Mouse (Mus musculus): Measurements from ENCODE around the gene Qrich2. TPM values are rescaled to one million over a fixed set of nuclear protein-coding genes. Genes with fewer than 3 reads are reported as not detected.
A peak's percentile ranks its signal among the peaks of the same experiment; 100 is the strongest.
"Not testable (repeated sequence)": the region's sequence is repeated elsewhere in the genome, so short reads cannot be mapped to it uniquely, and the experiment has no call there.

Gene Qrich2
- total RNA-seq, 2 experiments from 2014 or later, result not detected

DNA sequence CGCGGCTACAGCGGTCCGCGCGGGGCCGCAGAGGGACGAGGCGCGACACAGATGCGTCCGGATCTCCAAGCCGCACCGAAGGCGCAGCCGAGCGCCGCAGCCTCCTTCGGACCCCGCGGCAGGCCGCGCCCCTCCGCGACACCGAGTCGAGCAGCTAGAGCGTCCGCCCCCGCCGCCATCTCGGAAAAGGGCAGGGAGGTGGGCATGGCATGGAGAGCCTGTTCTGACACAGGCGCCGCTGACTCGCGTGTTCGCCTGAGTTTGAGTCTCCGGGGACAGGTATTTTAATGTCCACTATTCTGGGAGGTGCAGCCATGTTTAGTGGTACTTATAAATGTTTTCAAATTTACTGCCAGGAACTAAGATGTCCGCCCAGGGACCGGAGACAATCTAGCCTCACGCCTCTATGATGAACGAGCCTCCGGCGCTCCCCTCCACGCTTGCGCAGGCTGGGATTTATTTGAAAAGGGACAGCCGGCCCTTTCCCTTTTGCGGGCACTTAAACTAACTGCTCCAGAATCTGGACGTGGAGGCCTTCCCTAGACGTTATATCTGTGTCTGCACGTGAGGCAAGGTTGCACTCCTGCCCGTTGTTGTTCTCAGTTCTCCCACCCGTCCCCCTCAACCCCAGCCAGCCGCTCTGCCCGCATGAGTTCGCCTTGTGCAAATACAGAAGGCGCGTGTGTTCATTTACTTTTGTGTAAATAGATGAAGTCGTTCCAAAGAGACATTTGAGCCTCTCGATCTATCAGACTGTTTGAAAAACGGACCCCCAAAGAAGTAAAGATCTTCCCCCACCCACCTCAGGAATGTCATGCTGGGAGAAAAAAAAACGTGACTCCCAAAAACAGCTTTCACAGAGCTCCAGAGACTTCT, 24.4 kb upstream of the Qrich2 start:
- intact Hi-C loops (cut with DNase I), result loop anchor here (5.0 kb wide), 1 partner anchor 42 kb away; the partner anchor contains the start of gene Sphk1
- DNase-seq (ENCODE audit: low spot score in 2 of 2), result peak; percentile 89 to 91

DNA sequence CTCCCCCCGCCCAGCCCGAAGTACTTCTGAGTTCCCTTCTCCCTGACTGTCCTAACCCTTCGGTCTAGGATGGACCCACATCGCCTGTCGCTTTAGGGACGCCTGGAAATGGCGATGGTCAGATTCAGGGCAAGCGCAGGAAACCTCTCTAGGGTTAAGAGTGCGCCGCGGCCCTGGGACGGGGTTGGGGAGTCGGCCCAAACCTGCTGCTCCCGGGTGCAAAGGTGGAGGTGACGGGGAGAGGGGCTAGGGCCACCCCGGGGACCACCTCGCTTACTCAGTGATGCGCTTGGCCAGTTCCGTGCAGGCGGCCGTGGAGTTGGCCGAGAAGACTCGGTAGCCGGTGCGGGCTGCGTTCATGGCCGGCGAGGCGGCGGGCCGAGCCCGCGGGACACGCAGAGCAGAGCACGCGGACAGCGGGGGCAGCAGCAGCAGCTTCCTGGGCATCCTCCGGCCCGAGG, 23.8 kb upstream of the Qrich2 start:
- DNase-seq (ENCODE audit: low spot score in 2 of 2), result no peak
- intact Hi-C loops (cut with DNase I), result loop anchor here (5.0 kb wide), 1 partner anchor 42 kb away; the partner anchor contains the start of gene Sphk1

DNA sequence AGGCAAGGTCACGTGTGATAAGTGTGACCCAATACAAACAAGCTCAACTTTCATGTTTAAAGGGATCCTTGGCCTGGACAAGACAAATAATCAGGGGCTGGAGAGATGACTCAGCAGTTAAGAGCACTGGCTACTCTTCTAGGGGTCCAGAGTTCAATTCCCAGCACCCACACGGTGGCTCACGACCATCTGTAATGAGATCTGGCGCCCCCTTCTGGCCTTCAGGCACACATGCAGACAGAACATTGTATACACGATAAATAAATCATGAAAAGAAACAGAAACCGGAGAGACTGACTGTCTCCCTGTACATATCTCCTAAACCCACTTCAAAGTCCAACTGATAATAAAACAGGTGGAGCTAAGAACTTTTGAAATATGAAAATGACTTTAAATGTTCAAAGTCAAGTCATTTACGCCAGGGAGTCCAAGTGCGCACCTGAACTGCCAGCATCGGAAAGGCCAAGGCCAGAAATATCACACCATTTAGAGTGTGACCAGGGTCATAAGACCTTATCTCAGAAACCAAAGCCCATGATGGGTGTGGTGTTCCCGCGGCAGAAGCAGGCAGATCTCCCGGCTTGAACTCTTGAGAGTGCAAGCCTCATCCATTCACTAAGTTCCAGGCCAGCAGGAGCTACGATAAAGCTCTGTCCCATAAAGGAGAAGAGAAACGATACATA, 22.8 kb upstream of the Qrich2 start:
- intact Hi-C loops (cut with DNase I), result no loop called here
- no peak for DNase-seq (ENCODE audit: low spot score in 2 of 2)

DNA sequence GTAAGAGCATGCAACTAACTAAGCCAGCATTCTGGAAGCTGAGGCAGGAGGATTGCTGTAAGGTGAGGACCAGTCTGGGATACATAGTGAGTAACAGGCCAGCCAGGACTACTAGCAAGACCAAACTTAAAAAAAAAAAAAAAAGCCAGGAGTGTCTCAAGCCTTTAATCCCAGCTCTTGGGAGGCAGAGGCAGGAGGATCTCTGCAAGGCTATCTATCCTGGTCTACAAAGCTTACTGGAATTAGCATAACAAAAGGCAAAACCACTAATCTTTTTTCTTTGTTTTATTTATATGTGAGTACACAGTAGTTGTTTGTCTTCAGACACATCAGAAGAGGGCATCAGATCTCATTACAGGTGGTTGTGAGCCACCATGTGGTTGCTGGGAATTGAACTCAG, 22.2 kb upstream of the Qrich2 start:
- no peak for DNase-seq (ENCODE audit: low spot score in 2 of 2)
- intact Hi-C loops (cut with DNase I), result no loop called here

DNA sequence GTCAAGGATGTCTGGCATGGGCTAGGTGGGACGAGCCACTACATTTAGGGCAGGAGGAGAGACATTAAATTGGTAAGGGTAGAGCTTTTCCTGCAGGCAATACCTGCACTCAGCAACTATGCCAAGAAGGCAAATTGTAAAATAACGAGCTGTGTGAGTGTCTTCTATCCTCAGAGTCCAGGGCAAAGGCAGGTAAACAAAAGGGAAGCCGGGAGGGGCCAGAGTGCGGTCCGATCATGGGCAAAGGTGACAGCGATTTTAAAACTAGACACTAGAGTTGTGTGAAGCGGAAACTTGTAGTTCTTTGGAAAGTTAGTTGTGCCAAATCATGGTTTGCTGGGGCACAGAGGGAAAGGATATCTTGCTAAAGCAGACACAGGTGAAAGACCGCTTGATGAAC, 18.2 kb upstream of the Qrich2 start:
- intact Hi-C loops (cut with DNase I), result no loop called here
- no peak for DNase-seq (ENCODE audit: low spot score in 2 of 2)

DNA sequence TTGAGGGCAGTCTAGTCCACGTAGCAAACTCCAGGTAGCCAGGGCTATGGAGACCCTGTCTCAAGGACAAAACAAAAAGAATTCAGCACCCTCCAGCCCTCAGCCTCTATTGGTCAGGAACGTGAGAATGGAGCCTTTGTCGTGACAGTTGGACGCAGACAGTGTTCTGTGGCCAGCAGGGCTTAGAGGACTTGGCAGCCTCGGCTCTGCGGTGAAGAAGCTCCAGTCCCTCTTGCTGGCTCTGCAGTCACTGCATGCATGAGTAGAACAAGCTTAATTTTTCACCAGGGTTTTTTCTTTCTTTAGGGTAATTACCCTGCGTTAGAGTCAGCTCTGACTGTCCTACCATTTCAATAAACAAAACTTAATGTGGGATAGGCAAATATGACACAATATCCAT, 15.7 kb upstream of the Qrich2 start:
- no peak for DNase-seq (ENCODE audit: low spot score in 2 of 2)
- intact Hi-C loops (cut with DNase I), result no loop called here

DNA sequence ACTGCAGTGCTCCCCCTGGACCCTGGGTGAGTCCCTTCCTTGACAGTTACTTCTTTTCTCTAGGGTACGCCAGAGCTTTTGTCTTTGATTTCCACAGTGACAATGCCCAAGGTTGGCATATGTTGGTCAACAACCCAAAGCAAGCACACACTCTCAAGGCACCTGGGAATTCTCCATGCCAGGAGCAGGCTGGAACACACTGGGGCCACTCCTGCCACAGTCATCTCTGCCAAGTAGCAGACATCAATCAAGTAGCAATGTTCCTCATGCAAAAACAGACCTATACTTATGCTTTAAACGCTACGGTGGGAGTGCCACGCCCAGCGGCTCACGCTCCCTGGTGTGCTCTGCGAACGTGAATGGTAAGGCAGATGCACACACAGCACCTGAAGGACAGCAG, 14.9 kb upstream of the Qrich2 start:
- DNase-seq (ENCODE audit: low spot score in 2 of 2), result no peak
- intact Hi-C loops (cut with DNase I), result no loop called here

DNA sequence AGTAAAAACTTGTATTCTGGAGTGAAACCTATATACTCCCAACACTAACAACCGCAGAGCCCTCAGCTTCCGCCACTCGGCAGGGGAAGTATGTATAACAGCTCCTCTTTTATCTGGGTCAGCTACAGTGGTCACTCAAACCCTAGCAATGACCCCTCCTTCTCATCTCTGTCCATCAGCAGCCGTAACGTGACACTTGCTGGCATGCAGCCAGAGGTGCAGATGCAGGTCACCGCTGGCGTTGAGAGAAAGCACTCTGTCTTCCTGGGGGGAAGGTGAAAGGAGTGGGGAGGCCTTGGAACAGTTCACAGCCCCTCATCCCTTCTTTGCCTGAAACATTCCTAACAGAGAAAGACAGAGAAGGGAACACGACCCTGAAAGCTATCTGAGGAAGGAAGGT, 13.8 kb upstream of the Qrich2 start:
- no peak for DNase-seq (ENCODE audit: low spot score in 2 of 2)
- intact Hi-C loops (cut with DNase I), result no loop called here

DNA sequence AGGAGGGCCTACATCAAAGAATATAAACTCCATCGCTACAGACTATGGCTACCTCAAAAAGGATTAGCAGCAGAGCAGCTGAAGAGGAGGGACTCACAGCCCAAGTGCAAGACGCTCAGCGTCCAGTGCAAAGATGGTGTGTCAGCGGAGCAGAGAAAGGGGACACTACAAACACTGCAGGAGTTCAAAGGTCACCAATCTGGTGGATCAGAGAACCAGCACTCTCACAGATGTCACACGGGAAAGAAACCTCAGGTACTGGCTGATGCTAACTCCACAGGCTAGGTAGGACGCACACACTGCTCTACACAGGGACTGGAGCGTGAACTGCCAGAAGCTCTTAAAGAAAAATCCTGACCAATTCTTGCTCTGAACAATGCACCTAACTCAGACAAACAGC, 12.9 kb upstream of the Qrich2 start:
- intact Hi-C loops (cut with DNase I), result no loop called here
- no peak for DNase-seq (ENCODE audit: low spot score in 2 of 2)

DNA sequence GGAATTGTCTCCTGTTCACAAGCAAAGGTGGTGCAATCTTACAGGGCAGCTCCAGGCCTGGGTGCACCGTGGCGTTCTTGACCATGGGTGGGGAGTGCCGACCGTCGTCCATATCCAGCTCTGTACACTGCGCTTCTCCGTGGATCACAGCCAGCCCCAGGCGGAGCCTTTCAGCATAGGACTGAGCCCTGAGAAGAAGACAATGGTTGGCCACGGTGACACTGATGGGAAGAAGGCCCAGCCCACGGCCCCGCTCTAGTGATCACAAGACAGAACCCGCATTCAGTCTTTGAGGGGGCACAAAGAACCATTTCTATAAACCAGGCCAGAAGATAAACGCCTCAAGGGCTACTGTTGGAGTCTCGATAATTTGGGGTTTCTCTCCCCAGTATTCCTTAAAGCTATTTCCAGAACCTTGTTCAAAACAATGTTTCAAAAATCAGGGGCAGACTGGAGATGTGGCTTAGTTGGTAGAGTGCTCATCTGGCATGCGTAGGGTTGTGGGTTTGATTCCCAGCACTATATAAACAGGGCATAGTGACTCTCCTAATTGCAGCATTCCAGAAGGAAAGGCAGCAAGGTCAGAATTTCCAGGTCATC, 11.2 kb upstream of the Qrich2 start:
- no peak for DNase-seq (ENCODE audit: low spot score in 2 of 2)
- intact Hi-C loops (cut with DNase I), result no loop called here

DNA sequence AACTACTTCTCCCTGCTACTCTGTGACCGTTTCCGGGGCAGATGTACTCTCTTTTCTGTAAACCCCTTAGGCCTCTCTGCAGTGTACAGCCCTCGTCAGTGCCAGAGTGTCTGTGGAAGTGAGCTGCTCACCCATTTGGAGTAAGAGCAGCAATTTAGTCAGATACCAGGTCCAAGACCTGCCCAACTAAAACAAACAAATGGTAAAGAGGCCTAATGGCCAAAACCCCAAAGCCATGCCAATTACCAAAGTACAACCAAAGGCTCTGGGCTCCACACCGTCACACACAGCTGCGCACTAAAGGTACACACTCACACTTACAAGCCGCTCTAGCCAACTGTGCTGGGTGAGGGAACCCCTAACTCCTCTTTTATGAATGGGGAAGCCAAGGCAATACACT, 10.7 kb upstream of the Qrich2 start:
- DNase-seq (ENCODE audit: low spot score in 2 of 2), result no peak
- intact Hi-C loops (cut with DNase I), result no loop called here

DNA sequence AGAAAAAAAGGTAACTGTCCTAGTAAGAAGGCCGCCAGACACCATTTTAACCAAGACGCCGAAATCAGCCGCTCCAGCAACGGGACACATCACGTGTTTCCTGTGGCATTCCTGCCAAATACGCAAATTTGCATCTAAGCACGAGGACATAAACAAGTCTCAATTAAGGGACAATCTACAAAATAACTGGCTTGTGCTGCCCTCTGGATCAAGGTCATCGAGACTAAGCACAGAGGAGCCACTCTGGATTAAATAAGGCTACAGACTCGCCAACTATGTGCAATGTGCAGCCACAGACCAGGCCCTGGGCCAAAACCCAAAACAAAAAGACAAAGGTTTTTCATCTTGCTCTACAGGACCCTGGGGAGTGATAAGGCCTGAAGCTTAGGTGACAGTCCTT, 10.0 kb upstream of the Qrich2 start:
- DNase-seq (ENCODE audit: low spot score in 2 of 2), result peak in 1 of 2 experiments; percentile 24
- intact Hi-C loops (cut with DNase I), result no loop called here

DNA sequence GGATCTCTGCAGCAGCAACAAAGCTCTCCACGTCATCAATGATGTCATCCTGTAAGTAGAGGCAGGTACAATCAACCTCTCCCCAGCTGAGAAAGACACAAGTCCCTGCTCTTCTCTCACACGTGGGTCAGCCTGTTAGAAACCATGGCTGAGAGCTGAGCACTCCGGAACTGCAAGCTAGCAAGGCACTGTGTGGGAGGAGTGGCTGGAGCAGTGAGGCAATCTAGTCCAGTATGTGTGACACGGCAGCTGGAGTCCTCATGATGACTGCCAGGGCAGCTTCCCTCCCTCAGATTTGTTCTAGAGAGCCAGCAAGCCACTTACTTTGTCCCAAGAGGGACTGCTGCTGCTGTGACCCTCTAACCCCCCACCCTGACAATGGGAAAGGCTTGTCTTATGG, 6.2 kb upstream of the Qrich2 start:
- DNase-seq (ENCODE audit: low spot score in 2 of 2), result no peak
- intact Hi-C loops (cut with DNase I), result no loop called here

DNA sequence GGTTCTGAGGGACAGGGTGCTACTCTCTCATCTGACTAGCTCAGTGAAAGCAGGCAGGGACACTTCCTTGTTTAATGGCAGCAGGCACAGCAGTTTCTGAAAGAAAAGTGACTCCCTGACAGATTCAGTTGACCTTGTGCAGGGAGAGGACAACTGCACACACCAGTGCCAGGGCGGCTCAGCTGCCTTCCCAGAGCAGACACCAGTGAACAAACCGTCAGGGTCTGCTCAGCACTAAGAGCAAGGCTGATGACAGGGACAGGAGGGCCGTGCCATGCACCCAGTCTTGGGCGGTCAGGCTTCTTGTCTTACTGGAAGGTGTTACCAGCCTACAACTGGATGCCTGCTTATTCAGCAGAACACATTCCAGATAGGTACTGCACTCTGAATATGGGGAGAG, 4.9 kb upstream of the Qrich2 start:
- intact Hi-C loops (cut with DNase I), result no loop called here
- no peak for DNase-seq (ENCODE audit: low spot score in 2 of 2)

DNA sequence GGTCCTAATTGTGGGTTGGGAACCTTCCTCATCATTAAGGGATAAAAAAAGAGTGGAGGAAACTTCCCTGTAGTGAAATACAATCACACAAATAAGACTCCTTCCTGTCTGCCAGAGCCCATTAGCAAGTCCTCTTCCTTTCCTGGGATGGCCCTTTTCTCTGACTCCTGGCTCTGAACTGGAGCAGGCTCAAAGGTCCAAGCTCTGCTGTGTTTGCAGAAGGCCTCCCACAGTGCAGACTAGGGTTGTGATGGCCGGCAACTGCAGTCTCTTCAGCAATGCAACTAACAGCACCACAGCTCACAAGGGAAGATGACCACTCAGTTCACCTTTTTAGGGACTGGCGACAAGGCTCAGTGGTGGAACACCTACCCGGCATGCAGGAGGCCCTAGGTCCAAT, 4.2 kb upstream of the Qrich2 start:
- intact Hi-C loops (cut with DNase I), result no loop called here
- no peak for DNase-seq (ENCODE audit: low spot score in 2 of 2)

DNA sequence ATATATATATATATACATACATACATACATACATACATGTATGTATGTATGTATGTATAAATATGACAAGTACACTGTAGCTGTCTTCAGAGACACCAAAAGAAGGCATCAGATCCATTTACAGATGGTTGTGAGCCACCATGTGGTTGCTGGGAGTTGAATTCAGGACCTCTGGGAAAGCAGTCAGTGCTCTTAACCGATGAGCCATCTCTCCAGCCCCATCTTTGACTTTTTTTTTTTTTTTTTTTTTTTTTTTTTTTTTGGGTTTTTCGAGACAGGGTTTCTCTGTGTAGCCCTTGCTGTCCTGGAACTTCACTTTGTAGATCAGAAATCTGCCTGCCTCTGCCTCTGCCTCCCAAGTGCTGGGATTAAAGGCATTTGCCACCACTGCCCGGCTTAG, 2.3 kb upstream of the Qrich2 start:
- intact Hi-C loops (cut with DNase I); DNase-seq (ENCODE audit: low spot score in 2 of 2): not testable (repeated sequence)

DNA sequence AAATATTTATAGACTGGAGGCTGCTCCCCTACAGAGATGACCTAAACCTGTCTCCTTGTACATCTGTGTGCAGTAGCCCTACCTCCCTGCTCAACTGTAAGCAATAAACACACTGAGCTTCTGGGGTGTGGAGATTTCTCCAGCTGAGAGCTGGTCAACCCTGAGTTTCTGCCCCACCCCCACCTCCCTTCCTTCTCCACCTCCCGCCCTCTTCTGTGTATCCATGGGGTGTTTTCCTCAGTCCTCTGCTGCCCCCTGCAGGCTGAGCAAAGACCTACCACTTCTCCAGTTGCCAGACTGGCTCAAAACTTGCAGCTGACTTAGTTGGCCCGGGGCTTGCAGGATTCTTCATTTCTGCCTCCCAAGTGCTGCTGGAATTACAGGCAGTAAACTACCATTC, 2.2 kb downstream of the Qrich2 start:
- intact Hi-C loops (cut with DNase I), result loop anchor here (2.0 to 5.0 kb wide), 2 partner anchors 147 to 237 kb away; no protein-coding TSS in a partner anchor
- DNase-seq (ENCODE audit: low spot score in 2 of 2), result peak; percentile 77 to 79

DNA sequence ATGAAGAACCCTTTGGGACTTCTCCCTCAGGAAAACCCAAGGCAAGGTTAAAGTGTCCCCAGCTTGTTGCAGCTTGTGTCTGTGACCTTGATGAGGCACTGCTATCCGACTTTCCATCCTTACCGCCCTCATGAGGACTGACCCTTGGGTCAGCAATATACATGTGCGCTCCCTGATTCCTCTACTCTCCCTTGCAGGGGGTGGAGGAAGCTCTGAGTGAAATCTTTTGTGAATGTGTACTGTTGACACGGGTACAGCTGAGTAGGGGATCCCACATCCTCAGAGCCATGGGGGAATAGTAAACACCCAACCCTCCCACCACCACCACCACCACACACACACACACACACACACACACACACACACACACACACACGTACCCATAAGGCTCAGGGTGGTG, 2.7 kb downstream of the Qrich2 start:
- intact Hi-C loops (cut with DNase I), result loop anchor here (5.0 kb wide), 1 partner anchor 146 kb away; no protein-coding TSS in a partner anchor
- no peak for DNase-seq (ENCODE audit: low spot score in 2 of 2)

DNA sequence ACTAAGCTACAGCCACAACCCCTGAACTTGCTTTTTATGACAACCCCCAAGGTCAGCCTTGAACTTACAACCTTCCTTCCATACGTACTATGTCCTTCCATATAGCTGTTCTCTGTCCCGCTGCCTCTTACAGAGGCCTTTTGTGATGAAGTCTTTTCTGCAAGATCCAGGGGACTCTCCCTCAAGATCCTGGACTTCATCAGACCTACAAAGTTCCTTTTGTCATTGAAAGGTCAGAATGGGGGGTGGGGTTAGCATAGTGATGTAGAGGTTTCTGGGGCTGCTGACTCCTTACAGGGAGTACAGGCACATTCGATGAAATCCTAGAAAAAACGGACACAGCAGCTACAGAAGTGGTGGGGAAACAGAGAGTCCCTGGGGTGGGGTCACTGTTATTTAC, 6.3 kb downstream of the Qrich2 start:
- DNase-seq (ENCODE audit: low spot score in 2 of 2), result no peak
- intact Hi-C loops (cut with DNase I), result loop anchor here (5.0 kb wide), 1 partner anchor 142 kb away; no protein-coding TSS in a partner anchor

DNA sequence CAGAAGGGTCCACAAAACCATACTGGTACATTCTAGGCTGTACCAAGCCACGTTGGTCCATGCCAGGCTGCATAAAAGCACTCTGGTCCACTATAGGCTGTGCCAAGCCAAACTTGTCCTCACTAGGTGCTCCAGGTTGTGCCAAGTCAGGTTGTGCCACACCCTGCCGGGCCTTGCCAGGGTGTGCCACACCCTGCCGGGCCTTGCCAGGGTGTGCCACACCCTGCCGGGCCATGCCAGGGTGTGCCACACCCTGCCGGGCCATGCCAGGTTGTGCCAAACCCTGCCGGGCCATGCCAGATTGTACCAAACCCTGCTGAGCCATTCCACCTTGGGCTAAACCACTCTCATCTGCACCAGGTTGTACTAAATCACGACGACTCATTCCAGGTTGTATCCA, 9.8 kb downstream of the Qrich2 start:
- no peak for DNase-seq (ENCODE audit: low spot score in 2 of 2)
- intact Hi-C loops (cut with DNase I), result no loop called here
